Mouse (Mus musculus): Measurements from ENCODE around the gene 1700014D04Rik. TPM values are rescaled to one million over a fixed set of nuclear protein-coding genes. Genes with fewer than 3 reads are reported as not detected.

Gene 1700014D04Rik
- polyA plus RNA-seq, 1 experiment from 2014 or later: not detected

DNA sequence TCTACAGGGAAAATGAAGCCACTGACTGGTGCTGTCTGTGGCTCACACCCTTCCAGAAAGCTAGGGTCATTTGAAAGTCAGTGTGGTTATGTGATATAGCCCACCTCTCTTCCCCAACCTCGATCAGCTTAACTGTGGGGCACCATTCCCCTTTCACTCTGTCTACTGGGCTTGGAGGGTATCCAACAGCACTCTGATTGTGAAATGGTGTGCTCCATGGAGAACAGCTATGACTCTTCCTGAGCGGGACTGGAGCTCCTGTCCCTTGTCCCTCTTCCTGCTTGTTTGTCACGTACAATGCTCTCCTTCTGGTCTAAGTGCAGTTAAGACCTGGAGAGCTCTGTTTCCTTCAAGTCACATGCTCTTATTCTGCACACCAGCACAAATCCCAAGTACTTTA lies 28.6 kb upstream of the 1700014D04Rik start:
- no peak for TF ChIP-seq CTCF (IDR thresholded peaks at IDR 0.05; ENCODE audit: low read depth)
- H3K4me2 ChIP-seq (replicated peaks; ENCODE audit: low read depth): no peak overlapping the region
- H3K4me3 ChIP-seq (ENCODE audit: low read depth, low read length): no peak overlapping the region
- H3K36me3 ChIP-seq (ENCODE audit: control insufficient read depth, insufficient read depth): peaks cover 64% of the 10 kb centered on the region
- H3K27ac ChIP-seq (ENCODE audit: low read depth, low read length): peak overlapping the region; percentile 57
- 0 out of 2 replicates have a peak, but pooled peaks cover 5% of the 10 kb centered on the region for H3K4me1 ChIP-seq (replicated peaks; ENCODE audit: control insufficient read depth, insufficient read depth, low read length)
- no peaks in the 10 kb centered on the region for H3K27me3 ChIP-seq (replicated peaks; ENCODE audit: control insufficient read depth, insufficient read depth, low read length)
- WGBS: 67% methylated on average over 3 of the region's 3 CpGs
- ATAC-seq: no peak
- no peak overlapping the region for H3K9ac ChIP-seq (ENCODE audit: low read depth, low read length)
- no peaks in the 10 kb centered on the region for H3K9me3 ChIP-seq (ENCODE audit: control insufficient read depth)

- TF ChIP-seq CTCF (IDR thresholded peaks at IDR 0.05; ENCODE audit: low read depth): no peak
- peaks cover 8% of the 10 kb centered on the region for H3K4me1 ChIP-seq (replicated peaks; ENCODE audit: control insufficient read depth, insufficient read depth, low read length)
- H3K9me3 ChIP-seq (ENCODE audit: control insufficient read depth): no peaks in the 10 kb centered on the region
- ATAC-seq: no peak
- peak overlapping the region; percentile 90; the same call in 1 of the 2 replicates for H3K9ac ChIP-seq (ENCODE audit: low read depth, low read length)
- no peaks in the 10 kb centered on the region for H3K27me3 ChIP-seq (replicated peaks; ENCODE audit: control insufficient read depth, insufficient read depth, low read length)
- H3K4me3 ChIP-seq (ENCODE audit: low read depth, low read length): peak overlapping the region; percentile 86; the same call in 1 of the 2 replicates
- H3K36me3 ChIP-seq (ENCODE audit: control insufficient read depth, insufficient read depth): peaks cover 34% of the 10 kb centered on the region
- peak overlapping the region; percentile 80 for H3K4me2 ChIP-seq (replicated peaks; ENCODE audit: low read depth)
- WGBS: 10% methylated on average over 9 of the region's 9 CpGs
- H3K27ac ChIP-seq (ENCODE audit: low read depth, low read length): peak overlapping the region; percentile 100
These were observed 24.7 kb upstream of the 1700014D04Rik start for GRCm38 (mm10) chr13:59771257-59771656.

- no peak for ATAC-seq
- Histone ChIP-seq H3K4me1 (replicated peaks; ENCODE audit: control insufficient read depth, insufficient read depth, low read length) (peaks cover 8% of the 10 kb centered on the region), H3K27ac (ENCODE audit: low read depth, low read length) (peak overlapping the region; percentile 100), H3K9ac (ENCODE audit: low read depth, low read length) (peak overlapping the region; percentile 90; the same call in 1 of the 2 replicates), H3K4me3 (ENCODE audit: low read depth, low read length) (peak overlapping the region; percentile 86; the same call in 1 of the 2 replicates), H3K4me2 (replicated peaks; ENCODE audit: low read depth) (peak overlapping the region; percentile 80), H3K9me3 (ENCODE audit: control insufficient read depth) (no peaks in the 10 kb centered on the region), H3K27me3 (replicated peaks; ENCODE audit: control insufficient read depth, insufficient read depth, low read length) (no peaks in the 10 kb centered on the region), H3K36me3 (ENCODE audit: control insufficient read depth, insufficient read depth) (peaks cover 30% of the 10 kb centered on the region)
- TF ChIP-seq CTCF (IDR thresholded peaks at IDR 0.05; ENCODE audit: low read depth): no peak
- WGBS: 42% methylated on average over 9 of the region's 9 CpGs
These were observed 24.3 kb upstream of the 1700014D04Rik start for GRCm38 (mm10) chr13:59770847-59771246.

GRCm38 (mm10) chr13:59770164-59770562 lies 23.6 kb upstream of the 1700014D04Rik start:
- Histone ChIP-seq H3K27me3 (replicated peaks; ENCODE audit: control insufficient read depth, insufficient read depth, low read length) (no peaks in the 10 kb centered on the region), H3K4me2 (replicated peaks; ENCODE audit: low read depth) (peak overlapping the region; percentile 80), H3K27ac (ENCODE audit: low read depth, low read length) (peak overlapping the region; percentile 100), H3K9me3 (ENCODE audit: control insufficient read depth) (no peaks in the 10 kb centered on the region), H3K36me3 (ENCODE audit: control insufficient read depth, insufficient read depth) (peaks cover 25% of the 10 kb centered on the region), H3K4me1 (replicated peaks; ENCODE audit: control insufficient read depth, insufficient read depth, low read length) (peaks cover 8% of the 10 kb centered on the region), H3K4me3 (ENCODE audit: low read depth, low read length) (peak overlapping the region; percentile 86), H3K9ac (ENCODE audit: low read depth, low read length) (peak overlapping the region; percentile 90)
- WGBS: under 1% methylated on average over 28 of the region's 28 CpGs
- ATAC-seq: peak; percentile 73
- TF ChIP-seq CTCF (IDR thresholded peaks at IDR 0.05; ENCODE audit: low read depth): peak; percentile 59

- Histone ChIP-seq H3K36me3 (ENCODE audit: control insufficient read depth, insufficient read depth) (peaks cover 20% of the 10 kb centered on the region), H3K4me1 (replicated peaks; ENCODE audit: control insufficient read depth, insufficient read depth, low read length) (peaks cover 8% of the 10 kb centered on the region), H3K4me3 (ENCODE audit: low read depth, low read length) (peak within 1 kb of the TSS; percentile 86), H3K27ac (ENCODE audit: low read depth, low read length) (peak within 1 kb of the TSS; percentile 100), H3K27me3 (replicated peaks; ENCODE audit: control insufficient read depth, insufficient read depth, low read length) (no peaks in the 10 kb centered on the region), H3K9ac (ENCODE audit: low read depth, low read length) (peak within 1 kb of the TSS; percentile 90), H3K4me2 (replicated peaks; ENCODE audit: low read depth) (peak within 1 kb of the TSS; percentile 80), H3K9me3 (ENCODE audit: control insufficient read depth) (no peaks in the 10 kb centered on the region)
- TF ChIP-seq CTCF (IDR thresholded peaks at IDR 0.05; ENCODE audit: low read depth): peak; percentile 47
- WGBS: under 1% methylated on average over 91 of the region's 91 CpGs
- ATAC-seq: peak; percentile 97
These were observed 23.0 kb upstream of the 1700014D04Rik start, which contains the start of gene Isca1 for GRCm38 (mm10) chr13:59769296-59770163. TSS of gene Isca1 (minus strand) at chr13:59769810.

DNA sequence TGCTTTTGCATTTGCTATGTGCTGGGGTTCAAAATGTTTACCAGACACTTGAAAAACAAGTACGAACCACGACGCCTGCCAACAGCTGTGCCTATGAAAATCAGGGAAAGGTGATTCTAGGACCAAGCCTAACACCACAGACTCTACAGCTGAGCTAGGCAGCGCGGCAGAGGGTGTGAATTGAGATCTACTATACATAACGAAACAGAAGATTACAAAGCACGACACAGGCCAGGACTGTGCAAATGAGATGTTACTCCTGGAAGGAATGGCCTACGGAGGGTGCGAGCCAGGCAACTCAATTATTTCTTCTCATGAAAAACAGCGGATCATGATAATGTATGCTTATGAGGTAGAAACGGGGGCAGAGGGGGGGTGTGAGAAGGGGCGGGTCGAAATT lies 22.0 kb upstream of the 1700014D04Rik start:
- no peaks in the 10 kb centered on the region for H3K27me3 ChIP-seq (replicated peaks; ENCODE audit: control insufficient read depth, insufficient read depth, low read length)
- peak overlapping the region; percentile 80 for H3K4me2 ChIP-seq (replicated peaks; ENCODE audit: low read depth)
- H3K9me3 ChIP-seq (ENCODE audit: control insufficient read depth): no peaks in the 10 kb centered on the region
- peak overlapping the region; percentile 86 for H3K4me3 ChIP-seq (ENCODE audit: low read depth, low read length)
- H3K4me1 ChIP-seq (replicated peaks; ENCODE audit: control insufficient read depth, insufficient read depth, low read length): peaks cover 8% of the 10 kb centered on the region
- WGBS: 21% methylated on average over 13 of the region's 13 CpGs
- no peak for TF ChIP-seq CTCF (IDR thresholded peaks at IDR 0.05; ENCODE audit: low read depth)
- ATAC-seq: no peak
- peak overlapping the region; percentile 90 for H3K9ac ChIP-seq (ENCODE audit: low read depth, low read length)
- peak overlapping the region; percentile 100; the same call in 1 of the 2 replicates for H3K27ac ChIP-seq (ENCODE audit: low read depth, low read length)
- H3K36me3 ChIP-seq (ENCODE audit: control insufficient read depth, insufficient read depth): peaks cover 13% of the 10 kb centered on the region

Measured in intestine, postnatal 0 days (tissue).